Mouse (Mus musculus) stomach, postnatal 0 days (tissue): ENCODE results near the gene Osbpl11.

Experiments
- CTCF ChIP-seq: IDR thresholded peaks from 2 replicates; pipeline ENCODE4 v1.5.1; 2016; ENCODE audit warnings: antibody characterized with exemption, low read depth, mild to moderate bottlenecking, moderate library complexity
- EP300 ChIP-seq: optimal IDR thresholded peaks from 2 replicates; pipeline ENCODE3; 2016; ENCODE audit warnings: antibody characterized with exemption

- no peak for TF ChIP-seq EP300
- TF ChIP-seq CTCF, result no peak
These were observed 6.8 kb downstream of the Osbpl11 start for GRCm38 (mm10) chr16:33191671-33192091.
